Mouse (Mus musculus): ENCODE results near the gene Fam172a. TPM values are rescaled to one million over a fixed set of nuclear protein-coding genes. Genes with fewer than 3 reads are reported as not detected.

Fam172a gene
- polyA plus RNA-seq, 1 experiment from 2014 or later = 23.3 TPM

DNA sequence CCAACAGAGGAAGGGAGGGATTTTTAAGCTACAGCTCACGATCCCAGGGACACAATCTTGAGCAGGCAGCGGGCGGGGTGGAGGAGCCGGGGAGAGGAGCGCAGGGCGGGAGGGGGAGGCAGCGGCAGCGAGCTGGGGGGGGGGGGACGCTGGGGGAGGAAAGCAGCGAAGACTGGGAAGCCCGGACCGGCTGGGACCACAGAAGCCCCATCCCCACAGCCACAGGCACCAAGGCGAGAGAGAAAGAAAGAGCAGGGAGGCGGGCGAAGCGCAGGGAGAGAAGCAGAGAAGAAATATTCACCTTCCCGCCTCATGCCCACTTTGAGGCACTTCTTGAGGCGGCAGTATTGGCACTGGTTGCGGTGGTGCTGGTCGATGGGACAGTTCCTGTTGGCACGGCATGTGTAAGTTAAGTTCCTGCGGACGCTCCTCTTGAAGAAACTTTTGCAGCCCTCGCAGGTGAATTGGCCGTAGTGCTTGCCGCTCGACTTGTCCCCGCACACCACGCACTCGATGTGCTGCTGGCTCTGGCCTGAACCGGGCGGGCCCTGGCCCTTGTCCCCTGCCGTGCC is 496.1 kb downstream of the Fam172a start:
- Histone ChIP-seq H3K27me3 (ENCODE audit: control insufficient read depth, insufficient read depth, low read length) (peaks cover 46% of the 10 kb centered on the region), H3K9me3 (ENCODE audit: control insufficient read depth, low read length) (no peaks in the 10 kb centered on the region), H3K9ac (ENCODE audit: low read length) (peak overlapping the region; percentile 82), H3K4me1 (ENCODE audit: control insufficient read depth in 2 of 2, insufficient read depth in 2 of 2, low read length in 2 of 2) (peaks cover 0 to 16% of the 10 kb centered on the region in 2 experiments; a peak in 2 of 4 replicates), H3K27ac (replicated peaks in 1 of 2; ENCODE audit: control insufficient read depth in 1 of 2, insufficient read depth in 1 of 2, low read depth in 2 of 2, low read length in 2 of 2) (peak overlapping the region in 1 of 2 experiments; percentile 83; a peak in 2 of 4 replicates), H3K36me3 (ENCODE audit: control insufficient read depth, insufficient read depth, low read length) (no peaks in the 10 kb centered on the region), H3K4me3 (ENCODE audit: control insufficient read depth in 1 of 2, insufficient read depth in 1 of 2, low read depth in 1 of 2, low read length in 2 of 2) (peak overlapping the region; percentile 54 to 81), H3K4me2 (ENCODE audit: low read length) (peak overlapping the region; percentile 83)
- WGBS = under 1% methylated on average over 32 of the region's 33 CpGs
- ATAC-seq (ENCODE audit: insufficient number of reproducible peaks, insufficient read depth, low FRiP score, low read depth) = no peak; the same call in 1 of the 2 replicates

DNA sequence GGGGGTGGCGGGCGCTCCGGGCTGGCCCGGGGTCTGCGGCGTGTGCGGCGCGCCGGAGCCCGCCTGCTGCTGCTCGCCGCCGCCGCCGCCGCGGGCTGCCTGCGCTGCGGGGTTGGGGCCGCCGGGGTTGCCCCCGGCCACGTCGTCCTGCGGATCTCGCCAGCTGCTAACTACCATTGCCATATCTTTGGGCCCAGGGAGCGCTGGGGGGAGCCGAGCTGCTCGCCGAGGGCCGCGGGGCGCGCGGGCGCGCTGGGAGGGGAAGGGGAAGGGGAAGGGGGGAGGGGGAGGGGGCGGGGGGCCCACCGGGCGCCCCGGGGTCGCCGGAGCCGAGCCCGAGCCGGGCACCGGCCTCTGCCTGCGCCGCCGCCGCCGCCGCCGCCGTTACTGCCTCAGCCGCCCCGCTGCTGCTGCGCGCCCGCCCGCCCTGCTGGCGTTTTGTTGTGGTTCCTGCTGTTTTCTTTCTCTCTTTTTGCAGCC is 496.6 kb downstream of the Fam172a start:
- Histone ChIP-seq H3K4me1 (ENCODE audit: control insufficient read depth in 2 of 2, insufficient read depth in 2 of 2, low read length in 2 of 2) (peaks cover 0 to 16% of the 10 kb centered on the region in 2 experiments; a peak in 2 of 4 replicates), H3K4me2 (ENCODE audit: low read length) (peak overlapping the region; percentile 83), H3K9ac (ENCODE audit: low read length) (peak overlapping the region; percentile 82), H3K27ac (replicated peaks in 1 of 2; ENCODE audit: control insufficient read depth in 1 of 2, insufficient read depth in 1 of 2, low read depth in 2 of 2, low read length in 2 of 2) (peak overlapping the region in 1 of 2 experiments; percentile 83; a peak in 2 of 4 replicates), H3K9me3 (ENCODE audit: control insufficient read depth, low read length) (no peaks in the 10 kb centered on the region), H3K27me3 (ENCODE audit: control insufficient read depth, insufficient read depth, low read length) (peaks cover 41% of the 10 kb centered on the region), H3K36me3 (ENCODE audit: control insufficient read depth, insufficient read depth, low read length) (no peaks in the 10 kb centered on the region), H3K4me3 (ENCODE audit: control insufficient read depth in 1 of 2, insufficient read depth in 1 of 2, low read depth in 1 of 2, low read length in 2 of 2) (peak overlapping the region; percentile 54 to 81)
- ATAC-seq (ENCODE audit: insufficient number of reproducible peaks, insufficient read depth, low FRiP score, low read depth) = no peak; the same call in 1 of the 2 replicates
- WGBS = 1% methylated on average over 21 of the region's 63 CpGs

DNA sequence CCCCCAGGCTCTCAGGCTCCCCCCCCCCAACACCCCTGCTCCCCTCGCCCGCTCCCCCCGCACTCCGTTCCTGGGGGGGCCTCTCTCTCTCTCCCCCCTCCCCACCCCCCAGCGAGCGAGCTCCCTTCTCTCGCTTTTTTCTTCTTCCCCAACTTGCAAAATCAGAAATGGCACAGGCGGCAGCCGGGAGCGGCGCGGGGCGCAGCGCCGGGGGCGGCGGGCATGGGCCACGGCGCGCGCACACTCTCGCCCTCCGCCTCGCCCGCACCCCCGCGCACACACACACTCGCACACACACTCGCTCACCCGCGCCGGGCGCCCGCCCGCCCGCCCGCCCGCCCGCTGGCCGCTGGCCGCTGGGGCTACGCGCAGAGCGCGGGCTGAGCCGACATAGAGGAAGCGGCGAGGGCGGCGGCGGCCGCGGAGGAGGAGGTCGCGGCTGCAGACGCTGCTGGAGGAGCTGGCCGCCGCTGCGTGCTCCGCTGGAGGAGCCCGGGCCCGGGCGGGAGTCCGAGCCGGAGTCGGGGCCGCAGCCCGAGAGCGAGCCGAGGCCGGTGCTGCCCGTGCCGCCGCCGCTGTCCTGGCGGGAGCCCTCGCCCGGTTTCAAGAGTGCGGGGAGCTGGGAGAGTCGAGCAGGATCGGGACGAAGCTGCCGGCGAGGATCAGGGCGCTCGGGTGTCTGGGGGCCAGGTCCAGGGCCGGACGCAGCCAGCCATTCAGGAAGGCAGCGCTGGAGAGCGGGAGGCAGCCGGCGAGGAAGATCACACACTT is 497.2 kb downstream of the Fam172a start:
- Histone ChIP-seq H3K9me3 (ENCODE audit: control insufficient read depth, low read length) (no peaks in the 10 kb centered on the region), H3K27ac (replicated peaks in 1 of 2; ENCODE audit: control insufficient read depth in 1 of 2, insufficient read depth in 1 of 2, low read depth in 2 of 2, low read length in 2 of 2) (peak overlapping the region; percentile 38 to 83), H3K9ac (ENCODE audit: low read length) (peak overlapping the region; percentile 82), H3K36me3 (ENCODE audit: control insufficient read depth, insufficient read depth, low read length) (no peaks in the 10 kb centered on the region), H3K4me2 (ENCODE audit: low read length) (peak overlapping the region; percentile 83), H3K4me3 (ENCODE audit: control insufficient read depth in 1 of 2, insufficient read depth in 1 of 2, low read depth in 1 of 2, low read length in 2 of 2) (peak overlapping the region; percentile 54 to 81), H3K4me1 (ENCODE audit: control insufficient read depth in 2 of 2, insufficient read depth in 2 of 2, low read length in 2 of 2) (peaks cover 0 to 16% of the 10 kb centered on the region in 2 experiments; a peak in 2 of 4 replicates), H3K27me3 (ENCODE audit: control insufficient read depth, insufficient read depth, low read length) (peaks cover 35% of the 10 kb centered on the region)
- under 1% methylated on average over 72 of the region's 92 CpGs for WGBS
- peak; percentile 38 for ATAC-seq (ENCODE audit: insufficient number of reproducible peaks, insufficient read depth, low FRiP score, low read depth)

DNA sequence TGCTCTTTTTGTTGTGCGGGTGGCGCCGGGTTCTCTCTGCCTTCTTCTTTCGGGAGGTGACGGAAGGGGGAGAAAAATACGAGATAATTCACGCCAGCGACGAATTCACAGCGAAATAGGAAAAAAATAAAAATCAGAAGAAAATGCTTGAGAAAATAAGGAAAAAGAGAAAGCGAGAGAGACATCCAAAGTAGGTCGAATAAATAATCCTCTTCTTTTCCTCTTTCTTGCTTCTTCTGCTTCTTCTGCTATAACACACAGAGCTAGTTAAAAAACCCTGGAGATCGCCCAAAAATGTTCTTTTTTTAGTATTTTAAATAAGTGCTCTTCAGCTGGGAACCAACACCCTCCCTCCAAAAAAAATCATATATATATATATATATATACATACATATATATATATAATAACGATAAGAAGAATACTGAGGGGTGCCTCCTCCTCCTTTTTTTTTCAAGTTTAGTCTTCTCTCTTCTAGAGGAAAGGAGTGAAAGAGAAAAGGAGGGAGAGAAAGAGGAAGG is 497.9 kb downstream of the Fam172a start, which contains the start of gene Nr2f1:
TSS of gene Nr2f1 (minus strand) at position 116 of the 519 bp plus-strand sequence.
- Histone ChIP-seq H3K9me3 (ENCODE audit: control insufficient read depth, low read length) (no peaks in the 10 kb centered on the region), H3K9ac (ENCODE audit: low read length) (peak within 1 kb of the TSS; percentile 82), H3K4me1 (ENCODE audit: control insufficient read depth in 2 of 2, insufficient read depth in 2 of 2, low read length in 2 of 2) (peaks cover 0 to 15% of the 10 kb centered on the region in 2 experiments; a peak in 2 of 4 replicates), H3K4me2 (ENCODE audit: low read length) (peak within 1 kb of the TSS; percentile 83), H3K4me3 (ENCODE audit: control insufficient read depth in 1 of 2, insufficient read depth in 1 of 2, low read depth in 1 of 2, low read length in 2 of 2) (peak within 1 kb of the TSS; percentile 54 to 81), H3K27ac (replicated peaks in 1 of 2; ENCODE audit: control insufficient read depth in 1 of 2, insufficient read depth in 1 of 2, low read depth in 2 of 2, low read length in 2 of 2) (peak within 1 kb of the TSS; percentile 38 to 83), H3K27me3 (ENCODE audit: control insufficient read depth, insufficient read depth, low read length) (peaks cover 29% of the 10 kb centered on the region), H3K36me3 (ENCODE audit: control insufficient read depth, insufficient read depth, low read length) (no peaks in the 10 kb centered on the region)
- WGBS = under 1% methylated on average over 14 of the region's 14 CpGs
- ATAC-seq (ENCODE audit: insufficient number of reproducible peaks, insufficient read depth, low FRiP score, low read depth) = no peak

DNA sequence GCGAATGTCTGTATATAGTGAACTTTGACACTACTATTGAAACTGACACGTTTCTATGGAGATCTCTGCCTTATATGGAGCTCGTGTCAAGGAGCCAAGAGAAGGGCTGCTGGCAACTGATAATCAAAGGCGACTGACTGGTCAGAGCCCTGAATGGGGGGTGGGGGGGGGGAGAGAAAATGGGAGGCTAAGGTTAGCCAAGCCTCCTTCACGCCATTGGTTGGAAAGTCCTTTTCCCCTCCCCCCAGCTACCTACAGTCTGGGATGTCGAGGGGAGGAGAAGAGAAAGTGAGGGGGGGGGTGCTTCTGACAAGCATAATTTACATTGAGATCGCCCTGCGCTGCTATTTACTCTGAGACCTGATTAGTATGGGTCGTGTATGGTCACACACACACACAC is 498.6 kb downstream of the Fam172a start:
- 0% methylated on average over 9 of the region's 9 CpGs for WGBS
- peaks cover 25% of the 10 kb centered on the region for H3K27me3 ChIP-seq (ENCODE audit: control insufficient read depth, insufficient read depth, low read length)

DNA sequence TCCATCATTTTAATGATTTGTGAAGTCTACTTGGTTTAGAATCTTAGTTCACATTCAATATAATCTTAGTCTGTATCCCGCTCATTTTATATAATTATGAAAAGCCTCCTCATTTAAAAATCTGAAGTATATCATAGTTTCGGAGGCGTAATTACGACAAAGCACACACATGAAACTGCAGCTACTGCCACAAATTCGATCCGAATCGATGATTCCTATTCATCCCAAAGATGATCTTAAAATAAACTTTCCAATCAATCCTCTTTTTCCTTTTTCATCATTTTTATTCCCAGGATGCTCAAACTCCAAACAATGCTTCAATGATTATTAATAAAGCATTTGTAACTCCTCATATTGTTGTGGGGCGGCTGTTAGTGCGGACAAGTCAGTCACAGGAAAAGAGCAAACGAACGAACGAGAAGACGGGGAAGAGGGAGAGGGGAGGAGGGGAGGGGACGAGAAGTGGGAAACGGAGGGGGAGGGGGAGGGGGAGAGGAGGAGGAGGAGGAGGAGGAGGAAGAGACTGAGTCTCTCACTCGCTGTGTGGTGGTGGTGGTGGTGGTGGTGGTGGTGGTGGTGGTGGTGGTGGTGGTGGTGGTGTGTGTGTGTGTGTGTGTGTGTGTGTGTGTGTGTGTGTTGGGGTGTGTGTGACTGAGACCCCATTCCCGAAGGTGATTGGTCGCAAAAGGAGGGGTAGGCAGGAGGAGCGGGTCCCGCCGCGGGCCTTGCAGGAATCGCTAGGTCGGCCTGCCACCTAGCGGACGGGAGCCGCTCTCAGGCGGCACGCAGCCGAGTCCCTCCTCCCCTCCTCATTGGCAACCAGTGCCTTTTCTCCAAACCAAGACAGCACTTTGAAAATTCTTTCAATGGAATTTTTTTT is 499.4 kb downstream of the Fam172a start:
- Histone ChIP-seq H3K27me3 (ENCODE audit: control insufficient read depth, insufficient read depth, low read length) (peaks cover 19% of the 10 kb centered on the region), H3K27ac (replicated peaks in 1 of 2; ENCODE audit: control insufficient read depth in 1 of 2, insufficient read depth in 1 of 2, low read depth in 2 of 2, low read length in 2 of 2) (no peak overlapping the region), H3K4me2 (ENCODE audit: low read length) (peak overlapping the region; percentile 83), H3K4me3 (ENCODE audit: control insufficient read depth in 1 of 2, insufficient read depth in 1 of 2, low read depth in 1 of 2, low read length in 2 of 2) (peak overlapping the region; percentile 48 to 81), H3K4me1 (ENCODE audit: control insufficient read depth in 2 of 2, insufficient read depth in 2 of 2, low read length in 2 of 2) (peaks cover 0 to 8% of the 10 kb centered on the region in 2 experiments; a peak in 1 of 4 replicates), H3K9ac (ENCODE audit: low read length) (no peak overlapping the region; the same call in 1 of the 2 replicates), H3K9me3 (ENCODE audit: control insufficient read depth, low read length) (no peaks in the 10 kb centered on the region), H3K36me3 (ENCODE audit: control insufficient read depth, insufficient read depth, low read length) (no peaks in the 10 kb centered on the region)
- WGBS = under 1% methylated on average over 29 of the region's 30 CpGs
- no peak for ATAC-seq (ENCODE audit: insufficient number of reproducible peaks, insufficient read depth, low FRiP score, low read depth)

More for the DNA sequence above, 498.6 kb downstream of the Fam172a start:
- Histone ChIP-seq H3K36me3 (ENCODE audit: control insufficient read depth, insufficient read depth, low read length) (no peaks in the 10 kb centered on the region), H3K4me3 (ENCODE audit: control insufficient read depth in 1 of 2, insufficient read depth in 1 of 2, low read depth in 1 of 2, low read length in 2 of 2) (peak overlapping the region; percentile 40 to 81), H3K27ac (replicated peaks in 1 of 2; ENCODE audit: control insufficient read depth in 1 of 2, insufficient read depth in 1 of 2, low read depth in 2 of 2, low read length in 2 of 2) (no peak overlapping the region), H3K9me3 (ENCODE audit: control insufficient read depth, low read length) (no peaks in the 10 kb centered on the region), H3K9ac (ENCODE audit: low read length) (no peak overlapping the region), H3K4me2 (ENCODE audit: low read length) (peak overlapping the region; percentile 83), H3K4me1 (ENCODE audit: control insufficient read depth in 2 of 2, insufficient read depth in 2 of 2, low read length in 2 of 2) (peaks cover 0 to 9% of the 10 kb centered on the region in 2 experiments; a peak in 1 of 4 replicates)
- ATAC-seq (ENCODE audit: insufficient number of reproducible peaks, insufficient read depth, low FRiP score, low read depth) = 0 out of 2 replicates have a peak, but pooled peaks have one; percentile 16

Data from heart, embryonic 14.5 days (tissue).